Mouse (Mus musculus) myocyte (in vitro differentiated cells): Measurements from ENCODE around the gene Ccdc87.
"Not testable (repeated sequence)": the region's sequence is repeated elsewhere in the genome, so short reads cannot be mapped to it uniquely, and the experiment has no call there.

Experiments used
- CEBPB ChIP-seq: IDR thresholded peaks from 2 replicates; pipeline ENCODE4 v1.6.1; 2011; ENCODE audit warnings: mild to moderate bottlenecking, moderate library complexity; ENCODE audit not compliant: poor library complexity, insufficient read depth, severe bottlenecking
- E2F4 ChIP-seq: IDR thresholded peaks from one replicate; pipeline ENCODE4 v1.6.1; 2011; ENCODE audit warnings: mild to moderate bottlenecking, control low read depth, moderate library complexity; ENCODE audit not compliant: insufficient read depth
- MAX ChIP-seq: IDR thresholded peaks from one replicate; pipeline ENCODE4 v1.6.1; 2011; ENCODE audit warnings: low read depth, mild to moderate bottlenecking, control low read depth
- MYOD1 ChIP-seq, 3 experiments: IDR thresholded peaks; one replicate each; pipeline ENCODE4 v1.6.1; 2011; ENCODE audit warnings: control low read depth in 2 of 3, low read depth in 2 of 3, mild to moderate bottlenecking in 2 of 3, moderate library complexity in 1 of 3; ENCODE audit not compliant: insufficient read length in 2 of 3, control insufficient read depth in 1 of 3
- MYOG ChIP-seq, 3 experiments: IDR thresholded peaks; one replicate each; pipeline ENCODE4 v1.6.1; 2011; ENCODE audit warnings: control low read depth in 2 of 3, low read depth in 2 of 3, mild to moderate bottlenecking in 2 of 3; ENCODE audit not compliant: insufficient read length in 2 of 3, control insufficient read depth in 1 of 3, insufficient read depth in 1 of 3
- POLR2A ChIP-seq: IDR thresholded peaks from one replicate; pipeline ENCODE4 v1.6.1; 2011; ENCODE audit warnings: low read depth, mild to moderate bottlenecking, control low read depth, moderate library complexity; ENCODE audit not compliant: insufficient read length
- POLR2AphosphoS2 ChIP-seq: IDR thresholded peaks from one replicate; pipeline ENCODE4 v1.6.1; 2011; ENCODE audit warnings: low read depth, control low read depth; ENCODE audit not compliant: insufficient read length
- REST ChIP-seq: IDR thresholded peaks from one replicate; pipeline ENCODE4 v1.6.1; 2011; ENCODE audit warnings: mild to moderate bottlenecking, control low read depth, moderate library complexity; ENCODE audit not compliant: insufficient read depth, insufficient read length
- SRF ChIP-seq: IDR thresholded peaks from one replicate; pipeline ENCODE4 v1.6.1; 2011; ENCODE audit warnings: low read depth; ENCODE audit not compliant: control insufficient read depth, insufficient read length
- TCF12 ChIP-seq: IDR thresholded peaks from one replicate; pipeline ENCODE4 v1.6.1; 2011; ENCODE audit warnings: mild to moderate bottlenecking, control low read depth; ENCODE audit not compliant: poor library complexity, insufficient read depth, severe bottlenecking
- TCF3 ChIP-seq: IDR thresholded peaks from one replicate; pipeline ENCODE4 v1.6.1; 2011; ENCODE audit warnings: low read depth, control low read depth; ENCODE audit not compliant: insufficient read length
- USF1 ChIP-seq: IDR thresholded peaks from one replicate; pipeline ENCODE4 v1.6.1; 2011; ENCODE audit warnings: low read depth, mild to moderate bottlenecking, control low read depth, moderate library complexity

GRCm38 (mm10) chr19:4874613-4875012 is 35.4 kb downstream of the Ccdc87 start:
- TF ChIP-seq POLR2A; E2F4; TCF12; SRF; MAX; POLR2AphosphoS2; CEBPB; MYOD1 (IDR thresholded peaks at IDR 0.05; ENCODE audit: control insufficient read depth in 1 of 3, insufficient read length in 2 of 3, low read depth in 2 of 3); USF1; TCF3; MYOG (IDR thresholded peaks at IDR 0.05; ENCODE audit: control insufficient read depth in 1 of 3, insufficient read depth in 1 of 3, insufficient read length in 2 of 3, low read depth in 2 of 3); REST: not testable (repeated sequence)
